Mouse (Mus musculus) spleen, postnatal 4 days (tissue): ENCODE results near the gene Gm49393.

Experiments
- DNase-seq, 2 experiments: peaks; one replicate each; pipeline ENCODE4 v3.0.0; 2022; ENCODE audit warnings: low spot score in 2 of 2

The Gm49393 gene

DNA sequence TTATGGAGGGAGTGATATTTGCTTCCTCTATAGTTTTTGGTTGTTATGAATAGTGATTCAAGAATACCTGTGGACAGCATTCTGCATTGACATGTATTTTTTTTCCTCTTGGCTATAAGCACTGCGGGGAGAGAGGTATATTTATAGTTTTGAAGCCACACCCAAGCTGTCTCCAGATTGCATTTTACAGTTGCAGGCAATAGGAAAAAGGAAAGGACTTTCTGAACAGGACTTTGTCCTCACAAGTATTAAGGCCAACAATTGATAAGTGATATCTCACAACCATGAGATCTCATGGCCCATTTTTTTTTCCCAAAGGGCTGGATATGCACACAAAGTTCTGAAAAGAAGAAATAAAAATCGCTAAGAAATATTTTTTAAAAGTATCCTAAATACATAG lies 125.7 kb downstream of the Gm49393 start:
- no peak for DNase-seq
